23 mouse cellular contexts compared by ENCODE assay signal in the genomic region with DNA sequence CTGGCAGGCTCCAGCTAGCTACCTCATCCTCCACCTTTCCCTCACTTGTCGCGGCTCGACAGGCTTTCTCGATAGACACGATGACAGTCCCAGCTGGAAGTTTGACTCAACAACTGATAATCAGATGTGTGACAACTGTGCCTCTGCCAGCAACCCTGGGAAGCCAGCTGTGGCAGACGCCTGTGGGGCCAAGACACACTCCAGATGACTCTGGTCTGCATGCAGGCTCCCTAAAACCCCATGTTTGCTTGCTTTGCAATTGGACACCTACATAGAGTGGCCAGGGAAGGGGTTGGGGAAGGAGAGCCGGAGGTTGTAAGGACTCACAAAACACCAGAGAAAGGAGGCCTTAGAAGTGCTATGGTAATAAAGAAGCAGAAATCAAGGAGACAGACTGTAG.
A peak's percentile ranks its signal among the peaks of the same experiment; 100 is the strongest.
DNase-seq lines count a peak whose midpoint lies in the region; TF ChIP-seq lines count a peak whose summit lies in the region.
"Had no signal": no experiment of that assay in that cellular context is flagged by ENCODE, and none has a peak within 500 bp of the region (broad histone marks: within the 10 kb centered on the region; RNA-seq: fewer than 3 reads in every experiment).

No protein-coding gene starts in this region.

- TF ChIP-seq POLR2A in lung, adult 2 months (IDR thresholded peaks at IDR 0.05; ENCODE audit: borderline replicate concordance, extremely low read depth, low read depth, low read length), result no peak

- no peaks in the 10 kb centered on the region for H3K4me1 ChIP-seq in lung, adult 2 months (ENCODE audit: control insufficient read depth, insufficient read depth, low read length)
- H3K4me1 ChIP-seq: forebrain, embryonic 12.5 days; liver, embryonic 12.5 days; neural tube, embryonic 15.5 days had no signal

- H3K4me3 ChIP-seq in lung, adult 2 months (replicated peaks; ENCODE audit: extremely low read depth, low read depth, low read length), result no peak overlapping the region
- H3K4me3 ChIP-seq: erythroblast, embryonic 14.5 days; forebrain, embryonic 12.5 days; heart, embryonic 10.5 days; liver, embryonic 12.5 days; neural tube, embryonic 15.5 days had no signal

- peak; percentile 21 for DNase-seq in embryo, embryonic 10 days (ENCODE audit: low spot score)
- DNase-seq in embryo, embryonic 11 days, result no peak
- peak; percentile 1 to 4 for DNase-seq in lung, adult 18-20 months
- no peak for DNase-seq in lung, adult 2 months
- peak; percentile 26 for DNase-seq in lung, postnatal 14 days
- no peak for DNase-seq in cerebellum, postnatal 25 days
- DNase-seq in left cerebral cortex, postnatal 25 days (ENCODE audit: low spot score in 2 of 2), result no peak
- DNase-seq: adrenal gland, postnatal 10 days; cerebellum, adult 8-10 months; cerebellum, postnatal 36 days; forebrain, postnatal 0 days; kidney, postnatal 4 days; left cerebral cortex, postnatal 4 days; liver, postnatal 0 days; midbrain, embryonic 14.5 days; right cerebral cortex, postnatal 25 days; spleen, adult 18-20 months; thymus, postnatal 14 days had no signal

- TF ChIP-seq CTCF in lung, adult 2 months (IDR thresholded peaks at IDR 0.05; ENCODE audit: insufficient read depth, low read length), result no peak

- 37% methylated on average over 7 of the region's 7 CpGs for WGBS in lung, adult 2 months

- intact Hi-C loops in left cerebral cortex, postnatal 25 days (cut with DNase I), result no loop called here

Comparison
In these comparisons a context has a peak if more than half of its experiments do, and no peak if none do; other contexts are left out.
1. DNase-seq: peak in embryo, embryonic 10 days (single experiment), lung, adult 18-20 months (2 of 2) and lung, postnatal 14 days (single experiment); none in embryo, embryonic 11 days (single experiment), lung, adult 2 months (single experiment), cerebellum, postnatal 25 days (0 of 2) and left cerebral cortex, postnatal 25 days (0 of 2).